Mouse (Mus musculus): ENCODE results near the gene Fam19a2.

Gene Fam19a2

DNA sequence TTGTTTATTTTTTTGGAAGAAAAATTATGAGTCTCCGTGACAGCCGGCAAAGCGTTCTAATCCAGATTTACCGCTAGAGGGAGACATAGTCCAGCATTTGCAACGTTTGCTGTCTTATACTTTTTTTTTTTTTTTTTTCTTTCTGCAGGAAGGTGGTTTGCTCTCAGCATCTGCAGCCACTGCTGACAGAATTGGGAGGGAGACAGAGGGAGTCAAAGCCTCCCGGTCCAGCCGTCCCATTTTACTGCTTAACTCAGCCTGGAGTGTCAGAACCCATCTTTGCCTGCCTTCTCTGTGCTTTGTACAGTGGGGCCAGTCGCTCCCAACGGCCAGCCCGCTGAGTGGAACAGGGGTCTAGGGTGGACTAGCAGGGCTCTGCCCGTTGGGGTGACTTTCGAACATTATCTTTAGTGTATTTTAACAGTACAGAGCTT, at the start of gene Fam19a2:
Gene Fam19a2, plus strand, starts transcription at position 121 of the 434 bp plus-strand sequence.
- peak; percentile 63 for DNase-seq

DNA sequence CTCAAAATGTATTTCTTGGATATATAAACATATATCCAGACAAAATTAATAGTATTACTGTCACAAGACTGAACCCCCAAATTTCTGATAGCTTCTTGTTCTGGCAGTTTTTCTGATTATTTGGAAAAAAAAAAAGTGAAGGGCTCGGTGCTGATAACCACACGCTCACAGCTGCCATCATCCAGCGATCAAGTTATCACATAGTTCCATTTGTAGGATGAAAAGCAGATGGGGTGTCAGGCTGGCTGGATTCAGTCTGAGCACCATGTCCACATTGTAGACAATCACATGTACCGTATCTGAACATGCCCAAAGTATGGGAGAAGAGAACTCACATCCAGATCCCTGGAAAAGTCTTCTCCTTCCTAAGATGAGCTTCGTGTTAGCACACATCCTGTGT, 41.0 kb upstream of the Fam19a2 start:
- DNase-seq, result no peak

DNA sequence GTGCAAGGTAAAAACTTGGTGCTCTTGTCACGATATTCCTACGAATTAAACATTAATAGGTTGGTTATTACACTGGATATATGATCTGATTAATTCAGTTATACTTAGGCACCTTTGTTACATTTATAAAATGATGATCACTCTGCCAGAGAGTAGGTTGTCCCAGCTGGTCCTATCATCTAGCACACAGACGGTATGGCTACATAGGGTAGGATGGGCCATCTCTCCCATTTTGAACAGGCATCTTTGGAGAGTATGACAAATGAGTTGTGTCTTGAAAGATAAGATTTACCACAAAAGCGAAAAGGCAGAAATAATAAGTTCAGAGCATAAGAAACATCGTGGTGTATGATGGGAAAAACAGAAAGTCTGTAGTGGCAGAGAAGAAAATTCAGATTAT, 34.4 kb upstream of the Fam19a2 start:
- no peak for DNase-seq

DNA sequence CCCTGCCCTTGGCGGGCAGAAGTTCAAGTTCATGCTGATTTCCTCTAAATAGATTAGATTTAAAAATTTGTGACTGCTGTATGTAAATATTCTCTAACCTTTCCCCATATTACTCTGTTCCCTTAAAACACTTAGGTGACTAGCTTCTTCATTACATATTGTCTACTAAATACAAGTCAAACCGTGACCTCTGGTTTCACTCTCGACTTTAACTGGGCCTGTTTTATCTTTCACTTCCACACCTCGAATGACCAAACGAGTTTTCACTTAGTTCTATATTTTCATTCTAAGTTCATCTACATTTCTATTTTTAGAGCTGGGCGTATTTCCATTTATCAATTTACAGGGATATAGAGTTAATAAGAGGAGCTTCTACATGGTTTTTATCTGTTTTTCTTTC, 15.7 kb upstream of the Fam19a2 start:
- no peak for DNase-seq

DNA sequence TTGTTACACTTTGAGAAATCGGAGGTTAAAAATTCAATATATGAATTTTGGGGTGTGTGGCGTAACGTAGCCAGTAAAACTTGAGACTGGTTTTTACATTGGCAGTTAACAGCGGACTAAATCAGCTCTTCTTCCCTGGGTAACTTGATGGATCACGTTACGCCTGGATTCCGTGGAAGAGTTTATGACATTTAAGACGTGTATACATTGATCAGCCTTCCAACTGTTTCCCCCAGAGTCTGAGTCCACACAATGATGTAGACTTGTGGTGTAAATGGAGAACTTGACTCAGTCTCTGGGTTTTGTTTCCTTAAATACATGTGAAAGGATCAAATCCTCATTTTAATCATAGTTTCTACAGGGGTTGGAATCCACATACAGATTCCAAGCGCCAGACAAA, 11.9 kb upstream of the Fam19a2 start:
- no peak for DNase-seq

DNA sequence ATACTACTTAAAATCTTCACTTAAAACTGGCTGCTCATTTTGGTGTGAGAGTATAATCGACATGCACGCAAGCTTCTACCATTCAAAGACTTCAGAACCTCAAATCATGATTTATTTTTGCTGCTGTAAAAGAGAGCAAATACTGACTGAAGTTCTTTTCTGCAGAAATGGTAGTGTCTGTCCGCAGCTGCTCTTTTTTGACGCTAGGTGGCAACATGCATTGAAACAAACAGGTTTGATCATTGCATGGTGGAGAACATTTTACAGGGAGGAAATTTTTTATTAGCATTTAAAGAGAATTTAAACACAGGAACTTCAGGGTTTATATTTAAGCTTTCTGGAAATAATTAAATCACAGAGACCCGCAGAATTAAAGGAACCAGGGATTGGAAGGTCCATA, 9.5 kb upstream of the Fam19a2 start:
- DNase-seq, result peak; percentile 11

DNA sequence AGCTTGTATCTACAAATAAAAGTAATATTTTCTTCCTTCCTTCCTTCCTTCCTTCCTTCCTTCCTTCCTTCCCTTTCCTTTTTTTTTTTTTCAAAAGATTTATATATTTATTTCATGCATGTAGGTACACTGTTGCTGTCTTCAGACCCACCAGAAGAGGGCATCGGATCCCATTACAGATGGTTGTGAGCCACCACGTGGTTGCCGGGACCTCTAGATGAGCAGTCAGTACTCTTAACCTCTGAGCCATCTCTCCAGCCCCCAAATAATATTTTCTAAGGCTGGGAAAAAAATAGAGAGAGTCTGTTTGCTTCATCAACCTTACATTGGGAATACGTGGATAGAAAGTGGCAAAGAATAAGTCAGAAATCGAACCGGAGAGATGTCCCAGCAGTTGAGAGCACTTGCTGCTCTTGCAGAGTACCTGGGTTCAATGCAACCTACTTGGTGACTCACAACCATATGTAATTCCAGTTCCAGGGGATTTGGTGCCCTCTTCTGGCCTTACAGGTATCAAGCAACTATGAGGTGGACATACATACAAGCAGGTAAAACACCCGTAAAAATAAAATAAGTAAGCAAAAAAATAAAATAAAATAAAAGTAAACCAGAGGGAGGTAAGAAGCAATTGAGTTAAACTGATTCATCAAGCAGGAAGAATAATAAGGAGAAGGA, 8.0 kb upstream of the Fam19a2 start:
- DNase-seq, result no peak

DNA sequence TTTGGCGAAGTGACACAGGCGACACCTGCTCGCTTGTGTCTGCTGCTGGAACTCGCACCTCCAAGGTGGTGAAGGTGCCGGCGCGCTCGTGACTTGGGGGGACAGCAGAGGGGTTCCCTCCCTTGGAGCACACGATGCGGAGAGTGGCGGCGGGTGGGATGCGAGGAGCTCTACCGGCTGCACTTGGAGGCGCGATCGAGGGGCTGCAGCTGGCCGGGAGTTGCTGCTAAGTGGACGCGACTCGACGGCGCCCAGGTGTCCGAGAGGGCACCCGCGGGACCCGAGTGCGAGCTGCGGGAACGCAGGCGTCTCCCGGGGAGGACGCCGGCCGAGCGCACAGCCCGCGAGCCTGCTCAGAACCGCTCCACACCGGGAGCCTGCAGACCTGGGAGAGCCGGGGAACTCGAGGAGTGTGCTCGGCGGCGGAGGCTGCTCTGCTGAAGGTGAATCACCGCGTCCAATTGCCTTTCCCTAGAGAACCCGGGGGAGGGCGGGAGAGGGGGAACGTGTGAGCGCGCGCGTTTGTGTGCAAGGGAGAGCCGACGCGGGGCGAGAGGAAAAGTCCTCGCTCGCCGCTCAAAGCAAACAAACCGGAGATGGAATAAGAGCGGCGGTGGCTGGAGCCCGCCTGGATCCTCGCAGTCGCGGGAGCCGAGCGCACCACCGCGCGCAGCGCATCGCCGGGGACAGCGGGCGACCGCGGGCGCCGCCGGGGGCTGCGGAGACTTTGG, 830 bp downstream of the Fam19a2 start:
- peak; percentile 85 for DNase-seq

DNA sequence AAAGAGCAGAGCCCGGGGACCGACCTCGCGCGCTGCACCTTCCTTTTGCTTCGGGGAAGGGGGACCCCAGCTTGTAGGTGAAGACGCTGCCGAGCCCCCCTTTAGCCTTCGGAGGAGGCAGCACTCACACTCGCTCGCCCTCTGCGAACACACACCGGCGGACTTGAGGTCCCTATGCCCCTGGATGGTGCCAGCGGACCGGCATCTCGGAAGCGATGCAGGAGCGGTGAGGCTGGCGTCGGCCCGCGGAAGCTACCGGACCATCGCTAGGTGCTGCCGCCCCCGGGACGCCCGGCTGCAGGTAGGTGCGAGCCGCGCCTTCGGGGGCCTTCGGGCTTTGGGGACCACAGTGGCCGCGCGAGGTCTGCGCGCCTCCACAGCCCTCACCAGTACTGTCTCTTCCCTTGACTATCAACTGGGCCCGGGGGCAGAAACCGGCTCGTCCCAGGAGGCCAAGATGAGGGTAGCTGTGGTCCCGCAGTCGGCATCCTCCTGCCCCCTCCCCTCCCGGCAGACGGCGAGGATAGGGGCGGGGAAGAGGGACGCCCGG, 1.5 kb downstream of the Fam19a2 start:
- DNase-seq, result peak; percentile 31

DNA sequence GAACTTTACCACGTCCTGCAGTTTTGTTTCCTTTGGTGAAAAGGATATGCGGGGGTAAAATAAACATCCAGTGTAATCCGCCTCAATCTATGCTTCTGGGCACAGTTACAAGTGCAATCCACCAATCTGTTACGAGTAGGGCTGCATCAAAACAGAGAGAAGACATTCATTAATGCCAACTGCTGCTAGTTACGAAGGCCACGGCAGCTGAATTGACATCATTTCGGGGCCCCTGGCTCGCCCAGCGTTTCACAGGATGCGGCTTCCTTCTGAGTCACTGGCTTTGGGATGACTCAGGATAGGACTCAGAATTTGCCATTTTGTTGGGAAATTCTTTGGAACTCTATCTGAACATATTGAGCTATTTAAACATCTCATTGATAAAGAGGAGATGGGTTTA, 4.8 kb downstream of the Fam19a2 start:
- DNase-seq, result peak; percentile 66

DNA sequence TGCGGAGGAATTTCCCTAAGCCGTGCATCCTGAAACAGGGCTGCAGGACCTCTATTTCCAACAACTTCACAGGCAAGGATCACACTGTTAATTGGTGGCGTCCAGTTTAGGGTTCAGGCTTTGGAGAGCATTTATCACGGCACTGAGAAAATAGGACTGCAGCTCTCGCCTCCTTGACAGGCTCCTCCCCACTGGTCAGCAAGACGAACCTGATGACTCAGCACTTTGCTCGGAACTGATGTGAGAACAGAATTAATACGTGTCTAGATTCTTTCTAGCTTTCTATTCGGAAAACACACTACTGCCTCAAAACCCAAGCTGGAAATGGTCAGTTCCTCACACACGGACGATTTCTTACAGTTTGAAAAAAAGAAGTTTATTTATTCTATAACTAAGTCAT, 10.8 kb downstream of the Fam19a2 start:
- no peak for DNase-seq

DNA sequence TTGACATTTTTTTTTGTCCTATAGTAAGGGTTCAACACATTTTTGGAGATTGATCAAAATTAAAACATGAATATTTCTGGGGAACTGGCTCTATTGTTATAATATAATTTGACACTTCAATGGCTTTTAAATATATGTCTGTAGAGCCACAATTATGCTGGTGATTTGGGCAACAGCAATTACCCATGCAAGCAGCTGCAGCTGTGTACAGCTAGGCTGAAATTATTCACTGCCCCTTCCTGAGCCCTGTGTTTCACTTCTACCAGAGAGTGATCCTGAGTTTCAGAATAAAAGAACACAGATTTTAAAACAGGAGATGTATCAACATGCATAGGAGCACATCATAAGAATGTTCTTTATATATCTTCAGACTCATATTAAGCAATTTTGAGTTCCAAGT, 43.5 kb downstream of the Fam19a2 start:
- no peak for DNase-seq

DNA sequence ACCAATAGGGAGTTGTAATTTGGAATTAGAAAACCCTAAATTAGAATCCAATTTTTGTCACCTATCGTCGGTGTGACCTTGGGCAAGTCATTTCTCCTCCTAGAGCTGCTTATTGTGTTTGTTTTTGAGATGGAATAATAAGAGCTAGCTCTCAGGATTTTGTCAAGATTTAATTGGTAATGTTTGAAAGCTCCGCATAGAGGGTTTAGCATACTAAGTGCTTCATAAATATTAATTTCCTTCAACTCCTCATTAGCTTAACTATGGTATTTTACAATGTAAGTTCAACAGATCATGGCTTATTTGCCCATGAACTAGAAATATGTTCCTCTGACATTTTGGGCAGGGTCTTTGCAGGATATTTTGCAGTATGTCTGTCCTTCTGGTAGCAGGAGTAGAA, 62.5 kb downstream of the Fam19a2 start:
- no peak for DNase-seq

DNA sequence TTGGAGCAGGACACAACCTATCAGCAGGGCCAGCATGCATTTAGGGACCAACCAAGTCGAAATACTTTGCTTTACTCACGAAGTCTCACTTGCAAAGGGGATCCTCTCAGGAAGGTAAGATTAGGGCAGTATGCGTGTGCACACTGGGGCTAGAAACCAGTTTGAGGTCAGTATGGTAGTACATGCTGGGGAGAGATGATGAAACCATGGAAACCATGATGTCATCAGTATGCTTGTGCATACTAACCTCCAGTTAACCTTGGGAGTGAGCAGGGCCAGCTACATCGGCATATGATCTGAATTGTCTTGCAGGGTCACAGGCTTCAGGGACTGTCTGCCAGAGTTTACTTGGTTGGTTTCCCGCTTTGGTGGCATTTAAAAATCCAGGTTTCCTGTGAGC, 77.5 kb downstream of the Fam19a2 start:
- no peak for DNase-seq

DNA sequence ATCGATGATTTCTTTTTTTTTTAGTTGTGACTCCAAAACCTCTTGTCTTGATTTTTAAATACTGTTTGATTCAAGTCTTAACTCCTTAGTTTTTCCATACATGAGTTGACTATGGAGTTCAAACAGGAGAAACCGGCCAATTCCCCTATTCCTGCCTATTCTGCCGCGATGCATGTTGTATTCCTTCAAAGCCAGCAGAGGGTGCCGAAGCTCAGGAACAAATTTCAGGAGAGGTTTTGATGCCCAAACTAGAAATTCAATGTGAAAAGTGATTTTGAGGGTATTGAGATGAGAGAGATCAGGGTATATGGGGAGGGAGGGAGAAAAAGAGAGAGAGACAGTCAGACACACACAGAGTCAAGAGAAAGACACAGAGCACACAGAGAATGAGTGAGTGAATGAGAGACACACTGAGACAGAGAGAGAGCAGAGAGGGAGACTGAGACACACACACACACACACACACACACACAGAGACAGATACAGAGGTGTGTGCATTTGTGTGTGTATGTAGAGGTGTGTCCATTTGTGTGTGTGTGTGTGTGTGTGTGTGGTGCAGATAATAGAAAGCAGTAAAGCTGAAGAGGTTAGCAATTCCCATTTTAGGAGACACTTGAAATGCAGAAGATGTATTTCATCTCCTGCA, 78.9 kb downstream of the Fam19a2 start:
- peak; percentile 69 for DNase-seq

DNA sequence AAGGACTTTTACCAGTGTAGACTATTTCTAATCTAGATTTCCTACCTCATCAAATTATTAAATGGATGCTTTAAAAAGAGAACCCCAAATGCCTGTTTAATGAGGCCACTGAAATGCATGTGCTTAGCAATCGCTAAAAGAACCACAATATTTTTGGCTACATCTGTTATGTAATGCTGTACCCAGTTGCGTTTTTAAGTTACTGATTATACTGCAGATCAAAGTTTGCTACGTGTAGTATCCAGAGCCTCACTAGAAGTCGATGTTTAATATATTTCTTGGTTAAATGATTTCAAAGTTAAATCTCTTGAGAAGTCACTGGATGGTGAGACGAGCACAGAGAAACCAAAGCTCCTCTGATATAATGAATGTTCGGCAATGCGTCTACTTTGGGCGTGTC, 82.5 kb downstream of the Fam19a2 start:
- no peak for DNase-seq

DNA sequence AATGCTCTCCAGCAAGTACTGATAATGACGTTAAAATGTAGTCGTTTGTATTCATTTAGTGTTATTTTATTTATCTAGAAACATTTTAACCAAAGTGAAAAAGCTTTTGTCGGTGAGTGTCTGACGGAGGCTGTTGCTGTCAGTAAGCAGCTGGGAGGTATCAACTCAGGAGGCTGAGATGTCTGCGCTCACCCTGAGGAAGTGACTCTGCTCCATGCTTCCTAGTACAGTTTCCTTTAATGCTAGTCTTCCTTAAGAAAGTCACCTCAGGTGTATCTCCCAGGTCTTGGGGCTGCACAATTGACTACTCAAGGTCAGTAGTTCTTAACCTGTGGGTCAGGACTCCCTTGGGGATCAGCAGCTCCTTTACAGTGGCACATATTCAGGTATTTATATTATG, 89.9 kb downstream of the Fam19a2 start:
- no peak for DNase-seq

DNA sequence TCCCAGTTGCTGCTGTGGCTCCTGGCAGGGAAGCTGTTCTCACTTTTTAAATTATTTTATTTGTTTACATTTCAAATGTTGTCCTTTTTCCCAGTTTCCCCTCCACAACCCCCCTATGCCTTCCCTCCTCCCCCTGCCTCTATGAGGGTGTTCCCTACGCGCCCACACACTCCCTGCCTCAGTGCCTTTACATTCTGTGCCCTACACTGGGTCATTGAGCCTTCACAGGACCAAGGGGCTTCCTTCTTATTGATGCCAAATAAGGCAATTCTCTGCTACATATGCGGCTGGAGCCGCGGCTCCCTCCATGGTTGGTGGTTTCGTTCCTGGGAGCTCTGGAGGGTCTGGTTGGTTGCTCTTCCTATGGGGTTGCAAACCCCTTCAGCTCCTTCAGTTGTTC, 93.2 kb downstream of the Fam19a2 start:
- DNase-seq, result no peak

DNA sequence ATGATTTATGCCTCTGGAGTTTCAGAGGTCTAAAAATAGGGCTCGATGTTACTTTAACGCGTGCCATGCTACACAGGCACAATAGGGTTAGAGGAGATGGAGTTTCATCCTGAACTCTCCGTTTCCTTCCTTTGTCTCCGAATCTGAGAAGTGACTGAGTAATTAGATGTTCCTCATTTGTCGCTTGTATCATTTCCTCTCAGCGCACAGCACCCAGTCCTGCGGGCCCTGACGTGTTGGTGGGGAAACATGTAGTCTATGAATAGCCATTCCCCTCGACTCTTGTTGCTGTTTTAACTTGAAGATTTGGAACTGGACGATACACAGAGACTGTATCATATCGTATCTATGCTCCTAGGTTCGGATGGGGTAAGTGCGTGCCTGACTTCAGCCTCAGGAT, 96.7 kb downstream of the Fam19a2 start:
- no peak for DNase-seq

DNA sequence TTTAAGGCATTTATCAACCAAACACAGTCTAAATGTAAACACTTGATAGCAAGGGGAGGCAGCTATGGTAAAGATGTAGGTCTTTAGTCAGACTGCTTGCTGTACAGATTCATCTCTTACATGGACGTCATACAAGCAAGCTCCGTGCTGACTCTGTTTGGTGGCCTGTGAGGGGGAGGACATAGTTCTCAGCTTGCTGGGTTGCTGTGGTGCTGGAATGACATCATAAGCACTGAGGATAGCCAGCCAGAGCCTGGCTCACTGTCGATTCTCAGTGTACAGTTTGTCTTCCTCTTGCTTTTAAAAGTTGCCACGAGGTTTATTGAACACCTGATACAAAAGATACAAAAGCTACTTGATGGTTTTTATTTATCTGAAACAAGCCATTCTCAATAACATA, 100.8 kb downstream of the Fam19a2 start:
- peak; percentile 63 for DNase-seq

DNA sequence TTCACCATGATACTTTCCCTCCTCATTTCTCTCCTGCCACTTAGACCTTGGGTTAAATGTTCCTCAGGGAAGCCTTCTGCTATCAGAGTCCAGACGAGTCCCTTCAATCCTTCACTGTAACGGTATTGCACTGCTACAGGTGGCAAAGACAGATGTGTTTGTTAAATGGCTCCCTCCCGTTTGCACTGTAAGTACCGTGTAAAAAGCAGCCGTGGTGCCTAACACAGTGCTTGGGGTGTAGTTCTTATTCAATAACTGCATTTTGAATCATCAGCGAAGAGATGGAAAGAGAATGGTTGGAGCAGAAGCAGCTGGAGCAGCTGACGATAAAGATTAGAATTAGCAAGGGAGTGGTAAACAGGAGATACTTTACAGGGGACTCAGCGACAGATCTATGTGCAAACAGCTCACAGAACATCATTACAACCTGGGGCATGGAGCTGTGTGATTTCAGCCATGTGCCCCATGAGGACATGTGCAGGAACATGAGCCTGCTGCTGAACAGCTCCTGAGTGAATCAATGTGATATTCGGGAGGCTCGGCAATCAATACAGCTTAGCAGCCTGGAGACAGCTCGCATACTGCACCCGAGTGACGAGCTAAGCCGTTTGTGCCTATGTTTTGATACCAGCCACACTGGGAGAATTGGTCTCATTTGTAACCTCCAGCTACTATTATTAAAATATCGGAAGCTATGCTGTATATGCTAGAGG, 103.5 kb downstream of the Fam19a2 start:
- no peak for DNase-seq

DNA sequence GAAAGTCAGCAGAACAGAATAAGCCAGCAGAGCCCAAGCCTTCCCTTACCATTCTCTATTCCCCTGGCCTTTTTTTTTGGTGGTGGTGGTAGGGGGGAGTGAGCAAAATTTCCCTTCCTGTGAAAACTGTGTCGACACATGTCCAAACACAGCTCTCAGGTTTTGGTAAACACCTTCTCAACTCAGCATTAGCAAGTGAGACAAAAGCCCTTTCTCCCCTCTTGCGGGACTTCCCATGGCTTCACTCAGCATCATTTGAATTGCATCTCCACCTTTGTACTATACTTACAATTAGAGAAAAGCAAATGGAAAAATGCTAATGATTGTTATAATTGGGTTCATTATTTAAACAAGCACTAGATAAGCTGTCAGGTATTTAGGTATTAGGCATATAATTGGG, 119.5 kb downstream of the Fam19a2 start:
- DNase-seq, result no peak

DNA sequence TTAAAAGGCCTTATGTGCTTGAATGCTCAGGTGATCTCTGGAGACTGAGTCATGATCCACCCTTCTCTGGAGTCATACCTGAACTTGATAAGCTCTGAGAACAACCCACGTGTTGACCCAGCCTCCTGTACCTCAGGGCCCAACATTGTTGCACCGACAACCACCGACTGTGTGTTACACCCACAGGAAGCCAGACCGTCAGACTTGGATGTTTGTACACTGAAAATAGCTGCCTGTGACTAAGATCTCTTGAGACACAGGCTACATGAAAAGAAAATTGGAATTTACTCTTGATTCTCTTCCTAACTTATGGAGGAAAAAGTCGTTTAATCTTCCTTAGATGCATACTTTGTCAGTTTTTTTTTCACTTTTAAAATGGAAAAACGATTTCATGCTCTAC, 121.8 kb downstream of the Fam19a2 start:
- DNase-seq, result no peak

Data from right cerebral cortex, adult 18-20 months (tissue).